Comparison of ENCODE assay signal across 29 mouse cellular contexts in the genomic region with DNA sequence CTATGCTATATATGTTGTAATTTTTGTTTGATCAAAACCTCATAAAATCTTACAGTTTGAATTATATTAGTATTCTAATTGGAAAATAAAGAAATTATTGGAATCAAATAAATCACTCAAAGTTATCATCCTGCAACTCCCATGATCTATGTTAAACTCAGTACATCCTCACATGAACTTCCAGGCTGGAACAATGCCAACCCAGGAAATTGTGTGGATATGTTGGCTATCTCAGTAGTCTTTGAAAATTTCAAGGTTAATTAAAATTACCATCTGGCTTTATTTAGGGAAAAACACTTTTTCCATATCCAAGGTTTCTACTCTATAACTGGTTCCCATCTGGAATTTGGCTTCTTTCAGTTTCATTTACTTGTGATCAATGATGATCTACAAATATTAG. TPM values are rescaled to one million over a fixed set of nuclear protein-coding genes. Genes with fewer than 3 reads are reported as not detected.
DNase-seq lines count a peak whose midpoint lies in the region; ATAC-seq lines count a peak whose summit lies in the region.
"Had no signal": no experiment of that assay in that cellular context is flagged by ENCODE, and none has a peak within 500 bp of the region (broad histone marks: within the 10 kb centered on the region; RNA-seq: fewer than 3 reads in every experiment).

No protein-coding gene starts in this region.

- no peak overlapping the region for H3K4me2 ChIP-seq in midbrain, embryonic 14.5 days (ENCODE audit: low read length)
- H3K4me2 ChIP-seq: embryonic facial prominence, embryonic 13.5 days; forebrain, embryonic 12.5 days; forebrain, embryonic 15.5 days; heart, embryonic 12.5 days; heart, embryonic 15.5 days; hindbrain, embryonic 13.5 days; intestine, embryonic 15.5 days had no signal

- no peaks in the 10 kb centered on the region for H3K36me3 ChIP-seq in midbrain, embryonic 14.5 days (ENCODE audit: control insufficient read depth, insufficient read depth, low read length)
- H3K36me3 ChIP-seq: embryonic facial prominence, embryonic 13.5 days; forebrain, embryonic 12.5 days; forebrain, embryonic 15.5 days; G1E; heart, embryonic 12.5 days; heart, embryonic 15.5 days; hindbrain, embryonic 10.5 days; hindbrain, embryonic 13.5 days; intestine, embryonic 15.5 days had no signal

- H3K9me3 ChIP-seq in midbrain, embryonic 14.5 days (ENCODE audit: control insufficient read depth, low read length), result no peaks in the 10 kb centered on the region
- H3K9me3 ChIP-seq: embryonic facial prominence, embryonic 13.5 days; forebrain, embryonic 12.5 days; forebrain, embryonic 15.5 days; heart, embryonic 15.5 days; hindbrain, embryonic 10.5 days; hindbrain, embryonic 13.5 days; intestine, embryonic 15.5 days had no signal

- H3K27ac ChIP-seq in midbrain, embryonic 14.5 days (replicated peaks; ENCODE audit: low read depth, low read length), result no peak overlapping the region
- H3K27ac ChIP-seq: embryonic facial prominence, embryonic 13.5 days; forebrain, embryonic 12.5 days; forebrain, embryonic 15.5 days; heart, embryonic 15.5 days; hindbrain, embryonic 10.5 days; hindbrain, embryonic 13.5 days; intestine, embryonic 15.5 days had no signal

- no peak for ATAC-seq in midbrain, embryonic 14.5 days (ENCODE audit: low FRiP score, low TSS enrichment)
- ATAC-seq: forebrain, embryonic 15.5 days; hindbrain, embryonic 16.5 days; intestine, embryonic 15.5 days; Patski had no signal

- no peaks in the 10 kb centered on the region for H3K27me3 ChIP-seq in midbrain, embryonic 14.5 days (ENCODE audit: control insufficient read depth, insufficient read depth, low read length)
- H3K27me3 ChIP-seq: CH12.LX; embryonic facial prominence, embryonic 13.5 days; forebrain, embryonic 12.5 days; forebrain, embryonic 15.5 days; heart, embryonic 12.5 days; heart, embryonic 15.5 days; hindbrain, embryonic 13.5 days; intestine, embryonic 15.5 days; Patski had no signal

- peak; percentile 26 for DNase-seq in cerebellum, adult 11-12 months
- no peak for DNase-seq in cerebellum, postnatal 4 days (ENCODE audit: low spot score in 2 of 2)
- peak; percentile 61 for DNase-seq in brain, adult 2 months (ENCODE audit: low read depth, low spot score)
- DNase-seq in cerebellum, adult 9-11 months, result peak; percentile 39
- DNase-seq in cerebellum, postnatal 36 days, result peak; percentile 36 to 41
- no peak for DNase-seq in left cerebral cortex, postnatal 25 days (ENCODE audit: low spot score in 2 of 2)
- DNase-seq in midbrain, embryonic 14.5 days, result no peak
- DNase-seq: adrenal gland, postnatal 10 days; adrenal gland, postnatal 36 days; B cell, adult 2 months; gastrocnemius, postnatal 36 days; heart, adult 18-20 months; heart, postnatal 10 days; heart, postnatal 36 days; kidney, adult 11 months; kidney, adult 8-10 months had no signal

- H3K4me1 ChIP-seq in midbrain, embryonic 14.5 days (ENCODE audit: control insufficient read depth, insufficient read depth, low read length), result no peaks in the 10 kb centered on the region
- H3K4me1 ChIP-seq: embryonic facial prominence, embryonic 13.5 days; forebrain, embryonic 12.5 days; forebrain, embryonic 15.5 days; heart, embryonic 12.5 days; heart, embryonic 15.5 days; hindbrain, embryonic 10.5 days; hindbrain, embryonic 13.5 days; intestine, embryonic 15.5 days had no signal

- intact Hi-C loops in left cerebral cortex, postnatal 25 days (cut with DNase I), result loop anchor here (10.0 kb wide), 1 partner anchor 176 kb away; no protein-coding TSS in a partner anchor

- H3K9ac ChIP-seq in midbrain, embryonic 14.5 days (replicated peaks; ENCODE audit: low read length), result no peak overlapping the region
- H3K9ac ChIP-seq: embryonic facial prominence, embryonic 13.5 days; forebrain, embryonic 12.5 days; forebrain, embryonic 15.5 days; heart, embryonic 12.5 days; heart, embryonic 15.5 days; hindbrain, embryonic 13.5 days; intestine, embryonic 15.5 days had no signal

- H3K4me3 ChIP-seq in midbrain, embryonic 14.5 days (replicated peaks; ENCODE audit: low read depth, low read length), result no peak overlapping the region
- H3K4me3 ChIP-seq: embryonic facial prominence, embryonic 13.5 days; erythroblast, embryonic 14.5 days; forebrain, embryonic 12.5 days; forebrain, embryonic 15.5 days; heart, embryonic 12.5 days; heart, embryonic 15.5 days; hindbrain, embryonic 10.5 days; hindbrain, embryonic 13.5 days; intestine, embryonic 15.5 days had no signal

RNA-seq across cellular contexts. Expression of gene Ptchd4, which starts 25.4 kb away (rescaled TPM):
- 10 to 100 TPM in 1 of 2 experiments, 1 to 10 TPM in 1; 8.5 to 11.5 TPM for total RNA-seq in left cerebral cortex, postnatal 25 days (2021)
- polyA plus RNA-seq in midbrain, embryonic 14.5 days (2014; fragmentation: Nextera tagmentation; extraction: Ambion mirVana), result 9.4 and 11.4 TPM in 2 replicates
- total RNA-seq: CH12.LX; heart, adult 18-20 months; heart, postnatal 10 days; heart, postnatal 36 days had no signal
- polyA plus RNA-seq: erythroblast, embryonic 14.5 days; G1E had no signal

Comparison
In these comparisons a context has a peak if more than half of its experiments do, and no peak if none do; other contexts are left out.
1. DNase-seq: peak in cerebellum, adult 11-12 months (single experiment), brain, adult 2 months (single experiment), cerebellum, adult 9-11 months (single experiment) and cerebellum, postnatal 36 days (2 of 2); none in cerebellum, postnatal 4 days (0 of 2), left cerebral cortex, postnatal 25 days (0 of 2) and midbrain, embryonic 14.5 days (single experiment).